Mouse (Mus musculus) stomach, embryonic 15.5 days (tissue): ENCODE results near the gene Macc1. TPM values are rescaled to one million over a fixed set of nuclear protein-coding genes. Genes with fewer than 3 reads are reported as not detected.

Experiments
- ATAC-seq: fragments of 200-750 bp; cut with Nextera tagmentation; 2 replicates; pipeline ENCODE4 v1.8.0; 2017; ENCODE audit warnings: low read depth, moderate number of reproducible peaks, moderate TSS enrichment; ENCODE audit not compliant: insufficient read depth, low FRiP score
- H3K27ac ChIP-seq: fragments of 300-500 bp; sonication (generic); 2 replicates; pipeline ENCODE4 v1.5.1; 2015; ENCODE audit warnings: mild to moderate bottlenecking, inconsistent platforms
- H3K27me3 ChIP-seq: fragments of 300-500 bp; sonication (generic); replicated peaks from 2 replicates; pipeline ENCODE4 v1.6.1; 2015; ENCODE audit warnings: inconsistent platforms
- H3K36me3 ChIP-seq: fragments of 300-500 bp; sonication (generic); 2 replicates; pipeline ENCODE4 v1.6.1; 2015; ENCODE audit warnings: inconsistent platforms
- H3K4me1 ChIP-seq: fragments of 300-500 bp; sonication (generic); 2 replicates; pipeline ENCODE4 v1.6.1; 2015; ENCODE audit warnings: inconsistent platforms
- H3K4me2 ChIP-seq: fragments of 300-500 bp; sonication (generic); 2 replicates; pipeline ENCODE4 v1.6.1; 2015; ENCODE audit warnings: mild to moderate bottlenecking, inconsistent platforms
- H3K4me3 ChIP-seq: fragments of 300-500 bp; sonication (generic); replicated peaks from 2 replicates; pipeline ENCODE4 v1.5.1; 2015; ENCODE audit warnings: inconsistent platforms
- H3K9ac ChIP-seq: fragments of 300-500 bp; sonication (generic); 2 replicates; pipeline ENCODE4 v1.6.1; 2015; ENCODE audit warnings: inconsistent platforms
- H3K9me3 ChIP-seq: fragments of 300-500 bp; sonication (generic); 2 replicates; pipeline ENCODE4 v1.6.1; 2016; ENCODE audit warnings: inconsistent platforms
- WGBS: fragments of 180-500 bp; shearing (Covaris S2); methylation state at CpG from one replicate; pipeline ENCODE4 v1.1.7; 2015; 5-methylcytosine and 5-hydroxymethylcytosine counted together
- polyA plus RNA-seq: library from polyadenylated mRNA; unstranded; fragments of >200 nt; fragmentation: Nextera tagmentation; extraction: Ambion mirVana; gene quantifications from 2 replicates; pipeline ENCODE4 v1.2.1, GENCODE M21; 2015

Gene Macc1
- polyA plus RNA-seq, 1 experiment from 2014 or later: 4.9 TPM

GRCm38 (mm10) chr12:119398046-119398659 is 84.1 kb downstream of the Macc1 start:
- no peak for ATAC-seq
- WGBS: 75% methylated on average over 2 of the region's 2 CpGs
- no peak overlapping the region for H3K9ac ChIP-seq

DNA sequence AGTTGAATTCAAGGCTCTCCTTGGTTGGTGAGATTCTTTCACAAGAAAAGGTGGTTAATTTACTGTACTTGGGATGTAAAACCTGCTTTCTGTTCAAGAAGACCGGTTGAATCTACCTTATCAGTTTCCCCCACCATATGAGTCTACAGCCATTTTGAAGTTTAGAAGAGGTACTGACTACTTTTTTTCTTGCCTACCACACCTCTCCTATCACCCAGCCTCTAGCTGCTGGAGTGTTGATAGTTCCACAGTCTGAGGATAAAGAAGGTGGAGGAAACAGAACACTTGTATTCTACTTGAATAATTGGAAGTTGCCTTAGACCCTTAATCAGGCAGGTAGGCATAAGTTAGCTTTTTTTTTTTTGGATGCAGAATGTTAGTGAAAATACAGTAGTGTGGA is 88.2 kb downstream of the Macc1 start:
- 89% methylated on average over 1 of the region's 1 CpGs for WGBS
- no peaks in the 10 kb centered on the region for H3K36me3 ChIP-seq
- H3K4me1 ChIP-seq: no peaks in the 10 kb centered on the region
- no peaks in the 10 kb centered on the region for H3K9me3 ChIP-seq
- no peak overlapping the region for H3K4me3 ChIP-seq
- ATAC-seq: no peak
- H3K4me2 ChIP-seq: no peak overlapping the region
- no peak overlapping the region for H3K27ac ChIP-seq
- no peak overlapping the region for H3K9ac ChIP-seq
- H3K27me3 ChIP-seq: no peaks in the 10 kb centered on the region

More at GRCm38 (mm10) chr12:119398046-119398659, 84.1 kb downstream of the Macc1 start:
- H3K27ac ChIP-seq: no peak overlapping the region
- no peak overlapping the region for H3K4me2 ChIP-seq
- H3K4me1 ChIP-seq: no peaks in the 10 kb centered on the region
- H3K9me3 ChIP-seq: no peaks in the 10 kb centered on the region
- no peak overlapping the region for H3K4me3 ChIP-seq
- no peaks in the 10 kb centered on the region for H3K27me3 ChIP-seq
- no peaks in the 10 kb centered on the region for H3K36me3 ChIP-seq

DNA sequence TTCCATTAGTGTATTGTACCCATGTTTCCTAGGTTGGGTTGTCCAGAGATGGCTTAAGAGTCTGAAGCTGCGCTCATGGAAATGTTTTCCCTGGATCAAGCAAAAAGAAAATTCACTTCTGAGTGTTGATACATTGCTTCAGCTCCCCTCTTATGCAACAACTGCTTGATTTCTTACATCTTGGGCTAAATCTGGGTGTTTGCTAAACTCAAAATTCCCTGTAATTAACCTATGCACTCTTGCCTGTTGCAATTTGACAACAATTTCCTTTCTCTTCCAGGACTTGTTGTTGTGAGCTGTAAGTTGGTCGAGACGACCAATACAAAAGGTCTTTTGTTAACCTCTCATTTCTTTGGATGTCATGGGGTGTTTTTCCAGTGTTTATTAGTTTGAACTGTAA is 88.7 kb downstream of the Macc1 start:
- H3K27ac ChIP-seq: no peak overlapping the region
- H3K36me3 ChIP-seq: no peaks in the 10 kb centered on the region
- no peaks in the 10 kb centered on the region for H3K27me3 ChIP-seq
- H3K9me3 ChIP-seq: no peaks in the 10 kb centered on the region
- no peak overlapping the region for H3K4me2 ChIP-seq
- no peak overlapping the region for H3K9ac ChIP-seq
- 51% methylated on average over 3 of the region's 3 CpGs for WGBS
- no peak for ATAC-seq
- no peaks in the 10 kb centered on the region for H3K4me1 ChIP-seq
- no peak overlapping the region for H3K4me3 ChIP-seq

- no peak for ATAC-seq
- H3K9ac ChIP-seq: no peak overlapping the region
- H3K4me3 ChIP-seq: no peak overlapping the region
- H3K27ac ChIP-seq: no peak overlapping the region; the same call in 1 of the 2 replicates
- H3K4me2 ChIP-seq: no peak overlapping the region
- WGBS: 74% methylated on average over 1 of the region's 1 CpGs
- no peaks in the 10 kb centered on the region for H3K4me1 ChIP-seq
- H3K36me3 ChIP-seq: no peaks in the 10 kb centered on the region
- H3K27me3 ChIP-seq: no peaks in the 10 kb centered on the region
- no peaks in the 10 kb centered on the region for H3K9me3 ChIP-seq
Measured at GRCm38 (mm10) chr12:119404810-119405209, 90.7 kb downstream of the Macc1 start.

DNA sequence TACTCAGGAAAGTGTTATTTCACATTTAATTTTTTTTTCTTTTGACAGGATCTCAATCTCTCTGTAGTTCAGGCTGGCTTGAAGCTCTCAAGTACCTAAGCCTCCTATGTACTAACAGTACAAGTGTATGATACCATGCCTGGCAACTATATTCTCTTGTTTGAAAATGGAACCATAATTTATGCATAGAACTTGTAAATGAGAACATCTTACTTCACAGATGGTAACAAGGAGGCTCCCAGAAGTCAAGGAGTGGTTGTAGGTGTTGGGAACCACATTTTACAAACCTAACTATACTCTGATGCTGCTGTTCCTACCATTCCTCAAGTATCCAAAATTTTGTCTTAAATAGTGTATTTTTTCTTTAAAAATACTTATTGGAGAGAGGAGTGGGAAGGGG is 96.5 kb downstream of the Macc1 start:
- Histone ChIP-seq H3K27me3 (no peaks in the 10 kb centered on the region), H3K4me2 (no peak overlapping the region), H3K27ac (no peak overlapping the region), H3K4me1 (no peaks in the 10 kb centered on the region), H3K9me3 (no peaks in the 10 kb centered on the region), H3K4me3 (no peak overlapping the region), H3K36me3 (no peaks in the 10 kb centered on the region), H3K9ac (no peak overlapping the region)
- no peak for ATAC-seq

DNA sequence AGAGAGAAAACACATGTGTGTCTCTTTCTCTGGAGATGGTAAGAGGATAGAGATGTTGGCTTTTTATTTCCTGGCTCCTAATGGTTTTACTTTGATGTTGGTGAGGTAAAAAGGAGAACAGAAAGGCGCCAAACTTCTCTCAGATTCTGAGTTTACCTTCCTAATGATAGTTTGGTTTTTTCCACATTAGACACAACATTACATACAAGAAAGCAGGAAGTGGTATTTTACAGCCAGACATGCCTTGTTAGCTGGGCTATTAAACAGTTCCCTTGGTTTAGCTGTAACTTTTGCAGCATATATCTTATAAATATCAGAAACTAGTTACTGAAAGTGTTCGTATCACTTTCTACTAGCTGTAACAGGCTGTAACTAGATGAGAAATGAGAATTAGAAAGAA is 96.9 kb downstream of the Macc1 start:
- Histone ChIP-seq H3K4me1 (no peaks in the 10 kb centered on the region), H3K27me3 (no peaks in the 10 kb centered on the region), H3K27ac (no peak overlapping the region), H3K4me2 (no peak overlapping the region), H3K9me3 (no peaks in the 10 kb centered on the region), H3K4me3 (no peak overlapping the region), H3K9ac (no peak overlapping the region), H3K36me3 (no peaks in the 10 kb centered on the region)
- 79% methylated on average over 2 of the region's 2 CpGs for WGBS
- no peak for ATAC-seq

- 81% methylated on average over 2 of the region's 2 CpGs for WGBS
- no peak overlapping the region for H3K27ac ChIP-seq
- no peak for ATAC-seq
- H3K9ac ChIP-seq: no peak overlapping the region
- H3K4me3 ChIP-seq: no peak overlapping the region
- no peaks in the 10 kb centered on the region for H3K27me3 ChIP-seq
- no peaks in the 10 kb centered on the region for H3K9me3 ChIP-seq
- H3K4me1 ChIP-seq: no peaks in the 10 kb centered on the region
- H3K36me3 ChIP-seq: no peaks in the 10 kb centered on the region
- no peak overlapping the region for H3K4me2 ChIP-seq
Measured at GRCm38 (mm10) chr12:119411982-119412381, 97.9 kb downstream of the Macc1 start.

DNA sequence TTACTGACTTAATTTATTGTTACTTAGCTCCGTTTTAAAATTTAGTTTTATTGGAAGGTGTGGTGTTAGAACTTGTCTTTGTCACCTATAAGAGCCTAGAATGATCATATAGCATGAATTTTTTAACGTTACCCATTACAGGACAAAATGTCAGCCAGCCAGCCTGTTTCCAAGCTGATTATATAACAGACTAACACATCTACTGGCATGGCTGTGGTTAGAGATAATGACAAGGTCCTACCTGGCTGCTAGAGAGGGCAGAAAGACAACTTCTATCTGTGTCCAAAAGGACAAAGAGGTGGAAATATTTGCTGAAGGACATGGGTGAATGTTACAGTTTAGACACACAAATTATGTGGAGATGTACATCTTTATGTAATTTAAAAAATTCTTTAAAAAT is 101.8 kb downstream of the Macc1 start:
- no peaks in the 10 kb centered on the region for H3K36me3 ChIP-seq
- H3K27ac ChIP-seq: no peak overlapping the region
- H3K4me3 ChIP-seq: no peak overlapping the region
- 76% methylated on average over 2 of the region's 2 CpGs for WGBS
- no peak for ATAC-seq
- no peaks in the 10 kb centered on the region for H3K4me1 ChIP-seq
- no peak overlapping the region for H3K4me2 ChIP-seq
- no peak overlapping the region for H3K9ac ChIP-seq
- H3K9me3 ChIP-seq: no peaks in the 10 kb centered on the region
- no peaks in the 10 kb centered on the region for H3K27me3 ChIP-seq

DNA sequence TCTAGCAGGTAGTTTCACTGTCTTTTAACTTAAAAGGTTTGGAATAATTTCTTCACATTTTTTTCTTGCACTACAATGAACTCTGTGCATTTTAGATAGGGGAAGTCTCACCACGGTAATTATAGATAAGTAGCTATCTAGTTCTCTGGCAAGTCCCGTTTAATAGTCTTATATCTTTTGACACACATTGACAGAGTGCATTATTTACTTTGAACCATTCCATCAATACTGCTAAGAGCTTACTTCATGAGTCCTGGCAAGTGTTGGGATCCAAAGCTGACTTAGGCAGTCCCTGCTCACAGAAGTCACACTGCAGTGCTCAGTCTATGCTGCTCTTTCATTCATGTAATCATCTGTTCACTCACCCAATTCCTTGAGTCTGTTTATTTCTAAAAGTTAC is 111.7 kb downstream of the Macc1 start:
- Histone ChIP-seq H3K36me3 (no peaks in the 10 kb centered on the region), H3K4me1 (no peaks in the 10 kb centered on the region), H3K27me3 (no peaks in the 10 kb centered on the region), H3K4me3 (no peak overlapping the region), H3K9ac (no peak overlapping the region), H3K9me3 (no peaks in the 10 kb centered on the region), H3K27ac (no peak overlapping the region), H3K4me2 (no peak overlapping the region)
- whole genome bisulfite sequencing: 63% methylated on average over 2 of the region's 2 CpGs
- peak; percentile 50; the same call in 1 of the 2 replicates for ATAC-seq

DNA sequence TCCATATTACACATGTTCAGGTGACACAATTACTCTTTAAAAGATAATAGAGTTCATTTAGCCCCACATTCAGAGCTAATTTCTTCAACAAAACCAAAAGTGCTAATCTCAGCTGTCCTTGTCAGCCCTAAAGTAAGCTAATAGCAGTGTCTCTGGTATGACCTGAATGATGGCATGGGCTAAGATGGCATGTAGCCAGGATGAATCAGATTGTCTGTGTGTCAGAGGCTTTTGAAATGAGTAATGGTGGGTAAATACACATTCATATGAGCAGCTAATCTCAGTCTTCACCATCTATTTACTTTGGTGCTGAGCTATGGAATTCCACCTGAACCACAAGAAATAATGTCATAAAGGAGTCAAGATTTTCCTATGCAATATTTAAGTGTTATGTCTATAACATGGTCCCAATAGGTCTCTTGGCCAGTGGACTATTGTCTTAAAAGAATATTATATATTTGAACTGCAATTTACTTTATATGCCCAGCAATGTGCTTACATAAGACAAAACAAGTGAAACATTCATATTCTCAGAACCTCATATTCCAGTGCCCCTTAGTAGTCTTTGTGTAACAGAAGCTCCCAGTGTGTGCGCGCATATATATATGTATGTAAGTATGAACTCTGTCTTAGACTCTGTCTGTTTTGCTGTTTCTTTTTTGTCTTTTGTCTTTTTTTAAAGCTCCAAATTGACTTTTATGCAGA is 112.3 kb downstream of the Macc1 start:
- Histone ChIP-seq H3K27me3 (no peaks in the 10 kb centered on the region), H3K27ac (no peak overlapping the region), H3K4me2 (no peak overlapping the region), H3K4me1 (no peaks in the 10 kb centered on the region), H3K9me3 (no peaks in the 10 kb centered on the region), H3K36me3 (no peaks in the 10 kb centered on the region), H3K9ac (no peak overlapping the region), H3K4me3 (no peak overlapping the region)
- 95% methylated on average over 2 of the region's 2 CpGs for WGBS
- peak; percentile 60; the same call in 1 of the 2 replicates for ATAC-seq

DNA sequence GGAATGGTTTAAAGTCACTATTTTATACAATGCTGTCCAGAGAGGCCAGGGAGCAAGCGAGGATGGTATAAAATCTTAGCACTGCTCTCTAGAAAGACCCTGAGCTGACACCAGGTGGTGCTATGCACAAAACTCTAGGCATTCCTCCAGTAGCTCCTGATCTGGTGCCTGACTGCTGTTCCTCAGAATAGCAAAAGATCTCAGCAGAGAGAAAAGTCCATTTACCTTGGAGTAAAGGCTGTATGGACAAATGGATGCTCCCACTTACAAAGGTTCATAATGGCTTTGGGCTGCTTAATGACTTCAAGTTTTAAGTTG is 112.8 kb downstream of the Macc1 start:
- Histone ChIP-seq H3K27ac (no peak overlapping the region), H3K27me3 (no peaks in the 10 kb centered on the region), H3K4me2 (no peak overlapping the region), H3K9ac (no peak overlapping the region), H3K4me1 (no peaks in the 10 kb centered on the region), H3K4me3 (no peak overlapping the region), H3K36me3 (no peaks in the 10 kb centered on the region), H3K9me3 (no peaks in the 10 kb centered on the region)
- 57% methylated on average over 1 of the region's 1 CpGs for WGBS
- ATAC-seq: peak; percentile 58; the same call in 1 of the 2 replicates

DNA sequence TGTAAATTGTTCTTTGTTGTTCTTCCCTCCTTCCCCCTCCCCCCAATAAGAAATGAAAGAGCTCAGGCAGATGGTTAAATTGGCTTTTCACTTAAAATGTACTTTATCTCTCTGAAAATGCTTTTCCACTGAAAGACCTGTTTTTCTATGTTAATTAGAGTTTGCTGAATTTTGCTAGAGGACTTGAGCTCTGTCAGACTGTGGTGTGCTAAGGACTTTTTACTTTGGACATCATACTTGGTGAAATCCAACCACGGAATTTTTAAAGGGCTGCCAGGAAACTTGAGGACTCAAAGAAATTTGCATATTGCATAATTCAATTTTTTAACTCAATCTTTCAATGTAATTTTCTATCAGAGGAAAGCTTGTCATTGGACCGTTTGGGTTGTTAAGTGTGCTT is 126.7 kb downstream of the Macc1 start:
- Histone ChIP-seq H3K9ac (no peak overlapping the region), H3K36me3 (no peaks in the 10 kb centered on the region), H3K9me3 (no peaks in the 10 kb centered on the region), H3K4me3 (no peak overlapping the region), H3K4me2 (no peak overlapping the region), H3K27ac (no peak overlapping the region), H3K4me1 (no peaks in the 10 kb centered on the region), H3K27me3 (no peaks in the 10 kb centered on the region)
- WGBS: 73% methylated on average over 2 of the region's 2 CpGs
- ATAC-seq: no peak
